Mouse (Mus musculus): ENCODE results near the gene Ppp1r15b. TPM values are rescaled to one million over a fixed set of nuclear protein-coding genes. Genes with fewer than 3 reads are reported as not detected.

Ppp1r15b gene
- polyA plus RNA-seq, 1 experiment = 2.5 TPM

DNA sequence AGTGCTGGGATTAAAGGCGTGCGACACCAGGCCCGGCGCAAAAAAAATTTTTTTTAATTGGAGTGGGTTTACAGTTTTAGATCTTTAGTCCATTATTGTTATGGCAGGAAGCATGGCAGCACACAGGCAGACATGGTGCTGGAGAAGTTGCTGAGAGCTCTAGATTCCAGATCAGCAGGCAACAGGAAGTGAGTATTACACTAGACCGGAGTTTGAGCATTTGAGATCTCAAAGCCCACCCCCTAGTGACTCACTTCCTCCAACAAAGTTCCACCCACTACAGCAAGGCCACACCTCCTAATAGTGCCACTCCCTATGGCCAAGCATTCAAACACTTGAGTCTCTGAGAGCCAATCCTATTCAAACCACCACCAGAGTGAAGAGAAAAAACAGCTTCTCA, 12.8 kb upstream of the Ppp1r15b start:
- TF ChIP-seq GATA1 (IDR thresholded peaks at IDR 0.05; ENCODE audit: low read length) (no peak), TAL1 (IDR thresholded peaks at IDR 0.05; ENCODE audit: low read length) (no peak)
- Histone ChIP-seq H3K27me3 (ENCODE audit: control insufficient read depth) (no peaks in the 10 kb centered on the region), H3K9me3 (ENCODE audit: control insufficient read depth, low read length) (peaks cover 4% of the 10 kb centered on the region), H3K36me3 (ENCODE audit: control insufficient read depth) (no peaks in the 10 kb centered on the region; the same call in 1 of the 2 replicates), H3K4me3 (replicated peaks) (no peak overlapping the region), H3K4me1 (ENCODE audit: control insufficient read depth) (peaks cover 40% of the 10 kb centered on the region)

DNA sequence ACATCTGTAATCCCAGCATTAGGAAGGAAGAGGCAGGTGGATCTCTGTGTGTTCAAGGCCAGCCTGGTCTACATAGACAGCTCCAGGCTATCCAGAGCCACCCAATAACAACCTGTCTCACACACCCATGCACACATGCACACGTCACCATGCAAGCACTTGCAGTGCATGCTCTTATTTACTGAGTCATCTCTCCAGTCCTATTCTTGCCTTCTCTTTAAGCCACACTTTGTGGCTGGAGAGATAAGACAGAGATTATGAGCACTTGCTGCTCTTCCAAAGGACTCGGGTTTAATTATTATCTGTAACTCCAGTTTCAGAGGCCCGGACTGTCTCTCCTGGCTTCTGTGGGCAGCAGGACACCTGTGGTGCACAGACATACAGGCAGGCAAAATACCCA, 12.1 kb upstream of the Ppp1r15b start:
- Histone ChIP-seq H3K9me3 (ENCODE audit: control insufficient read depth, low read length) (peaks cover 4% of the 10 kb centered on the region), H3K27me3 (ENCODE audit: control insufficient read depth) (no peaks in the 10 kb centered on the region), H3K4me1 (ENCODE audit: control insufficient read depth) (peaks cover 40% of the 10 kb centered on the region), H3K36me3 (ENCODE audit: control insufficient read depth) (no peaks in the 10 kb centered on the region; the same call in 1 of the 2 replicates), H3K4me3 (replicated peaks) (peak overlapping the region; percentile 2)
- TF ChIP-seq TAL1 (IDR thresholded peaks at IDR 0.05; ENCODE audit: low read length) = 0 out of 3 replicates have a peak, but pooled peaks have one; percentile 24
- peak; percentile 40 for TF ChIP-seq GATA1 (IDR thresholded peaks at IDR 0.05; ENCODE audit: low read length)

DNA sequence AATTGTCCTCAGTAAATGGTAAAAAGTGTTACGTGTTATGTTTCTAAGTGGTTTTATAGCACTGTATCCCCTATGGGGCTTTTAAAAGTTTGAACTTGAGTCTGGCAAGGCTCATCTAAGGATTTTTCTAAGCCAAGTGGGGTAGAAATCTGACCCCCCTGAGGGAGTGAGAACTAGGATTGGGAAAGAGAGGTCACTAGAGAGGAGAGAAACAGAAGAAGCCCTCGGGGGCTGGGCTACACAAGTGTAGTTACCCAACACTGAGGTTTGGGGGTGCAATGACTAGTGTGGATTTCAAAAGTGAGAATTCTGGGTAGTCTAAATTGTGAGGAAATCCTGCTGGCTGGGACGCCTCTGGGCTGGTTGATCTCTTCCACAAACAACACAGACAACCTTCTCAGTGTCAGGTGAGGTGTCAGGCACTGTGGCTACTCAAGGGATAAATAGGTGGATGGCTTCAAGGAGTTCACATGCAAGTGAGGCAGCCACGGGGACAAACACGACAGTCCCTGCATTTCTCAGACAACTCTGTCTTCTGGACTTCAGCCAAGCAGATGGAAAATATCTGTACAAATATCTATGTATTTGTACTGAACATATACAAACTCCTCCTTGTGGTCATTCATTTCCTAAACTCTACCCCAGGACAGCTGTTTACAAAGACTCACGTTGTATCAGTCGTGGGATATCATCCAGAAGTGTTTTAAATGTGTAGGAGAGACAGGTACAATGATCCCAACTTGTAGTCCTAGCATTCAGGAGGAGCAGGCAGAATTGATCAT, 10.8 kb upstream of the Ppp1r15b start:
- peaks cover under 1% of the 10 kb centered on the region for H3K9me3 ChIP-seq (ENCODE audit: control insufficient read depth, low read length)
- H3K36me3 ChIP-seq (ENCODE audit: control insufficient read depth) = no peaks in the 10 kb centered on the region
- H3K4me1 ChIP-seq (ENCODE audit: control insufficient read depth) = peaks cover 42% of the 10 kb centered on the region
- TF ChIP-seq TAL1 (IDR thresholded peaks at IDR 0.05; ENCODE audit: low read length) (no peak), GATA1 (IDR thresholded peaks at IDR 0.05; ENCODE audit: low read length) (no peak)
- no peak overlapping the region for H3K4me3 ChIP-seq (replicated peaks)
- no peaks in the 10 kb centered on the region for H3K27me3 ChIP-seq (ENCODE audit: control insufficient read depth)

DNA sequence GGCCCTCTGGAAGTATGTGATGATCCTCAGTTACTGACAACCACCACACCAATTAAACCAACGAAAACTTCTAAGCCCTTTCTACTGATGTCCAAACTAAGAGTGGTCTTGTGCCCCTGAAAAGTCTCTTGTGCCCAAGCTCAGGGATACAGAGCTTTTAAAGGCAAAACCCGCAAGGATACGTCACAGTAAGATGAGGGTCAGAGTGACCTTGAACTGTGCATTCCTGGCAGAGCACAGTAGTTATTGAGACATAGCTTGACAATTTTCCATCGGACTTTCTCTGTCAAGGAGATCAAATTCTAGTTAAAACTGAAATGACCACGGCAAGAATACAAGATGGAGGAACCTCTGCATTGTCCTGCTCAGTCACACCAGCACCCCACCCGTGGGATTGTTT, 9.7 kb upstream of the Ppp1r15b start:
- Histone ChIP-seq H3K36me3 (ENCODE audit: control insufficient read depth) (no peaks in the 10 kb centered on the region), H3K27me3 (ENCODE audit: control insufficient read depth) (no peaks in the 10 kb centered on the region), H3K4me1 (ENCODE audit: control insufficient read depth) (peaks cover 44% of the 10 kb centered on the region), H3K4me3 (replicated peaks) (no peak overlapping the region), H3K9me3 (ENCODE audit: control insufficient read depth, low read length) (no peaks in the 10 kb centered on the region)
- TF ChIP-seq TAL1 (IDR thresholded peaks at IDR 0.05; ENCODE audit: low read length) = no peak
- no peak for TF ChIP-seq GATA1 (IDR thresholded peaks at IDR 0.05; ENCODE audit: low read length)

DNA sequence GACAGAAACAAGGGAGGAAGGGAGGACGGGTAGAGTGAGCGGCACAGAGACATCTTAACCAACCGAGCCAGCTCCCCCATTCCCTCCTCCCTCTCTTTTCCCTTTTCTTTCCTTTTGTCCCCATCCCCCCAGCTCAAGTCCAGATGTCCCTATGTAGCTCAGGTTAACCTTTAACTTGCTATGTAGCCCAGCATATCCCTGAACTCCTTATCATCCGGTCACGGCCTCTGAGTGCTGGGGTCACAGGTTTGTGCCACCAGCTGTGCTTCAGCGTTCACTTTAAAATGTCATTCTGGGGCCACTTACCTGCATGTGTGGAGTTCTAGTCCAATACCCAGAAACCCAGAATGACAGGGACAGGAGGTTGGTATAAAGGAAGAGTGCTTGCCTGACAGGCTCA, 6.8 kb upstream of the Ppp1r15b start:
- Histone ChIP-seq H3K27me3 (ENCODE audit: control insufficient read depth) (no peaks in the 10 kb centered on the region), H3K4me1 (ENCODE audit: control insufficient read depth) (peaks cover 41% of the 10 kb centered on the region), H3K4me3 (replicated peaks) (no peak overlapping the region), H3K9me3 (ENCODE audit: control insufficient read depth, low read length) (no peaks in the 10 kb centered on the region), H3K36me3 (ENCODE audit: control insufficient read depth) (no peaks in the 10 kb centered on the region)
- TF ChIP-seq GATA1 (IDR thresholded peaks at IDR 0.05; ENCODE audit: low read length) (no peak), TAL1 (IDR thresholded peaks at IDR 0.05; ENCODE audit: low read length) (no peak)

DNA sequence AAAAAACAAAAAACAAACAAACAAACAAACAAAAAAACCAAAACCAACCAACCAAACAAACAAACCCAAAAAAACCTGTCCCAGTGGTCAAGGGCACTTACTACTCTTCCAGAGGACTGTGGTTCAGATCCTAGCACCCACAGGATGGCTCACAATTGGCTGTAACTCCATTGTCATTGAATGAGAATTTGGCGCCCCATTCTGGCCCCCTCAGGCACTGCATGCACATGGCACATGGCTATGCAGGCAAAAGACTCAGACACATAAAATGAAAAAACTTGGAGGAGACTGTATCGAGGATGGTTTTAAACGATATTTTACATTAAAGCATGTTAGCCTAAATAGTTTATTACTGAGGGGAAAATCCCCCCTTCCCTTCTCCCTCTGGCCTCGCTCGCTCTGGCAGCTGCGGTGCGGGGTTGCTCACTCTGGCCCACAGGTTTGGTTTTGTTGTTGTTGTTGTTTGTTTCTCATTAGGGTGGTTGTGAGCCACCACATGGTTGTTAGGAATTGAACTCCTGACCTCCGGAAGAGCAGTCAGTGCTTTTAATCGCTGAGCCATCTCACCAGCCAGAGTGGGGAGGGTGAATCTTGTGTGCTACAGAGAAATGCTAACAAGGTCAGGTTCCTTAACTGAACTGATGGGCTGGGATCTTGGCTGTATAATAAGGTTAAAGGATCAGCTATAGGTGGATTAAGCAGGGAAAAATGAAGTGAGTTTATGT, 5.1 kb upstream of the Ppp1r15b start:
- no peaks in the 10 kb centered on the region; the same call in 1 of the 2 replicates for H3K36me3 ChIP-seq (ENCODE audit: control insufficient read depth)
- H3K4me1 ChIP-seq (ENCODE audit: control insufficient read depth) = peaks cover 41% of the 10 kb centered on the region
- no peak overlapping the region for H3K4me3 ChIP-seq (replicated peaks)
- no peaks in the 10 kb centered on the region for H3K27me3 ChIP-seq (ENCODE audit: control insufficient read depth)
- TF ChIP-seq GATA1 (IDR thresholded peaks at IDR 0.05; ENCODE audit: low read length) = no peak
- no peak for TF ChIP-seq TAL1 (IDR thresholded peaks at IDR 0.05; ENCODE audit: low read length)
- H3K9me3 ChIP-seq (ENCODE audit: control insufficient read depth, low read length) = no peaks in the 10 kb centered on the region

DNA sequence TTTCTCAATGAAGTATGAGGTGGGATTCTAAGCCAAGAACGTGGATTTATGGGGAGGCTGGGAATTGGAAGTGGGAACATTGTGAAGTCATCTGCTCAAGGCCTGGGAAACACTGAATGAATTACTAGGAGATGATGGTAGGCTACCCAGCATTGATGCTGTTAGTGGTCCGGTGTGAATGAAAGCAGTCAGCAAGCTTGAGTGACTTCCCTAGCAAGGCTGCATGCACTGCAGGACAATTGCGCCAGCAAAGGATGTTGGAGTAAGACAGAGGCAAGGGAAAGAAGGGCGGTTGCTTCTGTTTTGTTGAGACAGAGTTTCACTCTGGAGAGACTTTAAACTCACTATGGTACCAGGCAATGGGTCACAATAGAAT, 4.6 kb upstream of the Ppp1r15b start:
- Histone ChIP-seq H3K27me3 (ENCODE audit: control insufficient read depth) (no peaks in the 10 kb centered on the region), H3K4me1 (ENCODE audit: control insufficient read depth) (peaks cover 36% of the 10 kb centered on the region), H3K4me3 (replicated peaks) (no peak overlapping the region), H3K36me3 (ENCODE audit: control insufficient read depth) (no peaks in the 10 kb centered on the region; the same call in 1 of the 2 replicates), H3K9me3 (ENCODE audit: control insufficient read depth, low read length) (no peaks in the 10 kb centered on the region)
- no peak for TF ChIP-seq TAL1 (IDR thresholded peaks at IDR 0.05; ENCODE audit: low read length)
- TF ChIP-seq GATA1 (IDR thresholded peaks at IDR 0.05; ENCODE audit: low read length) = no peak

DNA sequence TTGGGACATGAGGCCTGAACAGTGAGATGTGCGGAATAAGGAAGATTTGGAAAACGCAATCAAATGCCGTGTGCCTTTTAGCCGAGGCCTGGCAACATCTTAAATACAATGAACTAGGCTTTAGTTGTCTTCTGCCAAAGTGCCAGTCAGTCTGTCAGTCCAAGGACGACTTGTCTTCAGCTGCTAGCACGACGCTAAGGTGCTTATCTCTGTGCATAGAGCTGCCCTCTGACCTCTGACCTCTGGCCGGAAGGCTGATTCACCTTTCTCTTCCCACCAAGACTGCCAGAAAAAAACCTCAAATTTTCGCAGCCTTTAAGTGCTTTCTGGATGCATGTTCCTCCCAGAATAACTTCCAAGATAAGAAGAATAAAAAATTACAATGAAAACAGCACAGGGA, 3.6 kb upstream of the Ppp1r15b start:
- Histone ChIP-seq H3K27me3 (ENCODE audit: control insufficient read depth) (no peaks in the 10 kb centered on the region), H3K4me1 (ENCODE audit: control insufficient read depth) (peaks cover 34% of the 10 kb centered on the region), H3K4me3 (replicated peaks) (no peak overlapping the region), H3K36me3 (ENCODE audit: control insufficient read depth) (peaks cover 8% of the 10 kb centered on the region), H3K9me3 (ENCODE audit: control insufficient read depth, low read length) (no peaks in the 10 kb centered on the region)
- no peak for TF ChIP-seq TAL1 (IDR thresholded peaks at IDR 0.05; ENCODE audit: low read length)
- TF ChIP-seq GATA1 (IDR thresholded peaks at IDR 0.05; ENCODE audit: low read length) = no peak

DNA sequence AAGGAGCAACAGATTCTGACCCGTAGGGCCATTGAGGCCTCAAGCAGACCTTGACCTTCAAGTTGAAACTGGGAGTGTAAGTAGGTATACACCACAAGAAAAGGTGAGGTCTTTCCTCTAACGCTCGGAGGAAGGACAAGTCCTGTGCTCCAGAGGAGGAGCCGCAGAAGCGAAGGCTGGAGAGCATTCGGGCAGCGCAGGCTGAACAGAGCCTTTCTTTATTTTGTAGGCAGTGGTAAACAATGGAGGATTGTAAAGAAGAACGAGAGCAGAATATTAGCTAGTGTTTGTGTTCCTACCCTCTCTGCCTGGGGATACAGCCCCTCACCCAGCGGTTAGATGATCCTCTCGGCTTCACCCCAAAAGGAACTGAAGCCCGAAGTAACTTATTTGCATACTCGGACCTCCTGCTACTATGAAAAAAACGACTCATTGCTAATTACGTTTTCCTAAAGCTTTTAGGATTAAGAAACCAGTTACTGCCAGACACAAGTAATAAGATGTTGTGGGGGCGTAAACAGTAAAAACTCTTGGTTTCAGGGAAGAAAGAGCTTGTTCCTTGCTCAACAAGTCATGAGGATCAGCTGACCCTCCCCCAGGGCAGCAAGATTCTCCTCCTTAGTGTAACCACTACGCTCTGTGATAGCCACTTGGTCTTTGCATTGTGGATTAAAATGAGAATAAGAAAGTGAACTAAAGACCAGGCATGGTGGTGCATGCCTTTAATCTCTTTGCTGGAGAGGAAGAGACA, 1.3 kb upstream of the Ppp1r15b start:
- Histone ChIP-seq H3K27me3 (ENCODE audit: control insufficient read depth) (no peaks in the 10 kb centered on the region), H3K4me1 (ENCODE audit: control insufficient read depth) (peaks cover 34% of the 10 kb centered on the region), H3K9me3 (ENCODE audit: control insufficient read depth, low read length) (no peaks in the 10 kb centered on the region), H3K4me3 (replicated peaks) (peak overlapping the region; percentile 87), H3K36me3 (ENCODE audit: control insufficient read depth) (peaks cover 31% of the 10 kb centered on the region)
- no peak for TF ChIP-seq GATA1 (IDR thresholded peaks at IDR 0.05; ENCODE audit: low read length)
- TF ChIP-seq TAL1 (IDR thresholded peaks at IDR 0.05; ENCODE audit: low read length) = no peak
